Mouse (Mus musculus): ENCODE data around the gene Cdkl1.

Cdkl1 gene

DNA sequence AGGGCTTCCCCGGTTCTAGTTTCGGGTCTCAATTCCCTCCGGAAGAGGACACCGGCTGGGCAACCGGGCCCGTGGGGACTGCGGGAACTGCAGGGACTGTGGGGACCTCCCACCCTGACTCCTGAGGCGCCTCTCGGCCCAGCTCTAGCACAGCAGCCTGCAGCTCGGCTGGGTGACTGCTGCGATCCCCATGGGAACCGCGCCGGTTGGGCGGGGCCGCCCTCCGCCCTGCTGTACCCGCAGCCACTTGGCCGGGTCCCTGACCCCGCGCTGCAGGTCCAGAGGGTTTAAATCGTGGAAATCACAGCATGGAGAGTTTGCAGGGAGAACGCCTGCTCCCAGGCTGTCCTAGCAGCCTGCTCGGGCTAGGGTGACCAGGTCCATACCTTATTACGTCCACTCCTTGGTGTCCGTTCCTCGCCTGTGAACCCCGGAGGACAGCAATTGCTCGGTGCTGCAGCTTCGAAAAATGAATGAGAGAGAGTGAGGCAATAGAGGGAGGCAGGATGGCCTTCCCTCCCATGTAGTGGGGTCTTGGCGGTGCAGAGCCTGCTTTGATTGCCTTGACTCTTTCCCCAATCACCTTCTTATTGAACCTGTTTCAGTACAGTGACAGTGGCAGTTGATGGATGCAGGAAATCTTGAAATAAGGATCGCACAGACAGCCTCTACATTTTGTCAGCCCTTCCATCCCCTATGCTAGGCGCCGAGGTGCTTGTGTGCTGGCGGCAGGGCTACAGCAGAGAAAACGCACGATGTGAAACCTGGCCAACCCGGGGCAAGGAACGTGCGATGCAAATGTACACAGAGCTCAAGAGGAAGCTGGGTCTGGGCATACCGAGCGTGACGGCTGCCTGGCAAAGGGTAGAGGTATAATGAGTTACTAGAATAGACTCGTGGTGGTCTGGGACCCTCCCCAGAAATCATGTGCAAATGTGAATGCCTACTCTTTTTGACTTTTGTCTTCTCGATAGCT lies at the start of gene Cdkl1:
Gene Cdkl1, minus strand, starts transcription at position 738 of the 976 bp plus-strand sequence.
- peak; percentile 49 for DNase-seq (ENCODE audit: low spot score)

GRCm38 (mm10) chr12:69838376-69838775 lies 47.3 kb upstream of the Cdkl1 start:
- no peak for DNase-seq (ENCODE audit: low spot score)

GRCm38 (mm10) chr12:69833982-69834604 lies 43.0 kb upstream of the Cdkl1 start:
- no peak for DNase-seq (ENCODE audit: low spot score)

- DNase-seq (ENCODE audit: low spot score): no peak
Measured at GRCm38 (mm10) chr12:69831239-69831910, 40.3 kb upstream of the Cdkl1 start.

GRCm38 (mm10) chr12:69828214-69828613 lies 37.1 kb upstream of the Cdkl1 start:
- DNase-seq (ENCODE audit: low spot score): no peak

DNA sequence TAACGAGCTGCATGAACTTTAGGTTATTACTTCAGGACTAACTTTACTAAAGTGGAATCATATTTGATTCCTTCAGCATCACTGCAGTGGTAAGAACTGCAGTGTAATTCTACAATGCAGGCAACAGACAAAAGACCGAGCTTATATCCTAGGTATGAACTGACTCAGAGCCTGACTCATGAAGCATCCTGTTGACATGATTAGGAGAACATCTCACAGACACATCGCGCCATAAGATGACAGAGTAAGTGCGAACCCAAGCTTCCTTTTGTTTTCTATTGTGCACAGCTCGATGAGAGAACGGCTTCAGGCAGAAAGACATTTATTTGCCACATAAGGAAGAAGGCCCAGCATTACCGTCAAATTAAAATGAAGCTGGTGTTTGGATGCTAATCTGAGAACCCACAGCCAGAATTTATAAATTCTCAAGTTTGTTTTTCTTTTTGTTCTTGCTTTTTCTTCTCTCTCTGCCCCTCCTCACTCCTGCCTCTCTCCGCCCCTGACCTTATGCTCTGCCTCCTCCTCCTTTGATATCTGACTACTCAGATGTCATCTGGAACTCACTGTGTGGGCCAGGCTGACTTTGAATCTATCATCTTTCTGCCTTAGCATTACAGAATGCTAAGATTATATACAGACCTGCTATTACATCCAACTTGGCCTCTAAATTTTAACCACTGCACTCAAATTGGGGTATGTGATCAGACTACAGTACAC lies 34.0 kb upstream of the Cdkl1 start:
- DNase-seq (ENCODE audit: low spot score): no peak

DNA sequence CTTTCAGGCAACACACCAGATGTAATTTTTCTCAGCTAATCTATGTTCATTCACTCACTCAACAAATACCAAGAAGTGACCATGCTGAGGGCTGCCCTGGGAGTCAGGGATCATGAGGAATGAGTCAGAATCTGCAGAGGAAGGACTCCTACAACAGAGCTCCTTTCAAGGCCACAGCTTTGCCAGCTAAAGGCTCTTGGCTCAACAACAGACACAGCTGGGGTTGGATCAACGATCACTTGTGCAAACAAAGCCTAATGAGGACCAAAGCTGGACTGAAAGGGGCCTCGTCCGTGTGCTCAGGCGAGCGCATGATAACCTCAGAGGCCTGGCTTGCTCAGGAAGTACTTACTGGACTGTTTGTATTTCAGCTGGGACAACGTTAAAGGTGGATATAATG lies 23.2 kb upstream of the Cdkl1 start:
- no peak for DNase-seq (ENCODE audit: low spot score)

- no peak for DNase-seq (ENCODE audit: low spot score)
Measured at GRCm38 (mm10) chr12:69813596-69813995, 22.5 kb upstream of the Cdkl1 start.

DNA sequence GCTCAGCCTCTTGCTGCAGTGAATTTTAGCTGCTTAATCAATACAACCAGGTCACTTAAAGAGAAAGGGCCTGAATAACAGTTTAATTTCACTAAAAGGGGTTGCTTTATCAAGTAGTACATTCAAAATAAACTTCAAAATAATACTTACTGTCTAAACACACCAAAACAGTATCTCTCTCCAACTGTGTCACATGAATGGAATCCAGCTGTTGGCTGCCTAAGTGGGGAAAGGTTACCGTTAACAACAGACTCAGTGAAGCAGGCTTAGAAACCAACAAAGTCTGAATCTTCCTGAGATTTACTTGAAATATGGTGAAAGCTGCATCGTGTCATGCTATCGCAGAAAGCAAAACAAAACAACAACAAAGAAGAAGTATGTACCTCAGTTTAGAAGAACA lies 21.9 kb upstream of the Cdkl1 start:
- DNase-seq (ENCODE audit: low spot score): no peak

- no peak for DNase-seq (ENCODE audit: low spot score)
Measured at GRCm38 (mm10) chr12:69811976-69812375, 20.9 kb upstream of the Cdkl1 start.

DNA sequence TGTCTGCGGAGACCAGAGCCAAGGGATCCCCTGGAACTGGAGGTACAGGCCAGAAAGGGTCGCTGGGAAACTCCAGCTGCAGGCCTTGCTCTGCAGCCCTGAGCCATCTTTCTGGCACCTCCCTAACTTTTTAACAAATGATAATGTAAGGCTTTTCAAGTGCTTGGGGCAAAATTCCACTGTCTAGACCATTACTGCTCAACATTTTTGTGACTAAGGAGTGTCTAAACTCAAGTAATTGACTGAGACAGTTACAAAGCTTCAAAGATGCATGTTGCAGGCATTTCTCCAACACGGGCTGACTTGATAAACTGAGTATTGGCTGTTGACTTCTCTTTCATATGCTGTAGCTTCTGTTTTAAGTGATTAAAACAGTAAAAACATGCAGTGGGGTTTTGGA lies 18.4 kb upstream of the Cdkl1 start:
- no peak for DNase-seq (ENCODE audit: low spot score)

DNA sequence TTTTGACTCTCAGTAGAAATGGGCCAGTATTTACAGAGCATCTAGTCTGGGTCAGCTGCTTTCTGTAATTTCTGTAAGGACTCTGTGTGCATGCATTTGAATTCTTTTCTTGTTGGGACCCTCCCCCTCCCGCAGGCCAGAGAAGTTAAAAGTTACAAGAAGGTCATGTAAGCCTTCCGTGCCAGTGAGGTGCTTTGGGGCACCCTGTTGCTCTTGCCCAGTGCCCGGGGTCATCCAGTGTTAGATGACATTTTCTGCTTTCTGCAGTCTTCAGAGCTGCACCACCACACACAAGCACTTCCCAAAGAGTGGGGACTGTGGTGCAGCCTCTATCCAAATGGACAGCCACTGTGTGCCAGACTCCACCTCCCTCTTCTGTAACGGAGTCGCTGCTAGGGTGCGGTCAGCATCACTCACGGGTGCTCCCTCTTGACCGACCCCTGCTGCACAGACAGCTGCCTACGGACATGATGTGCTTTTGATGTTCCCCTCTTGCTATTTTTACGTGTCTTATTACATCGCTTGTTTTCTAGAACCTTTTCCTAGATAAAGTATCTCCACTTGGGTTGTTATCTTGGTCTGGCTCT lies 16.4 kb upstream of the Cdkl1 start:
- no peak for DNase-seq (ENCODE audit: low spot score)

GRCm38 (mm10) chr12:69805148-69805547 lies 14.1 kb upstream of the Cdkl1 start:
- no peak for DNase-seq (ENCODE audit: low spot score)

DNA sequence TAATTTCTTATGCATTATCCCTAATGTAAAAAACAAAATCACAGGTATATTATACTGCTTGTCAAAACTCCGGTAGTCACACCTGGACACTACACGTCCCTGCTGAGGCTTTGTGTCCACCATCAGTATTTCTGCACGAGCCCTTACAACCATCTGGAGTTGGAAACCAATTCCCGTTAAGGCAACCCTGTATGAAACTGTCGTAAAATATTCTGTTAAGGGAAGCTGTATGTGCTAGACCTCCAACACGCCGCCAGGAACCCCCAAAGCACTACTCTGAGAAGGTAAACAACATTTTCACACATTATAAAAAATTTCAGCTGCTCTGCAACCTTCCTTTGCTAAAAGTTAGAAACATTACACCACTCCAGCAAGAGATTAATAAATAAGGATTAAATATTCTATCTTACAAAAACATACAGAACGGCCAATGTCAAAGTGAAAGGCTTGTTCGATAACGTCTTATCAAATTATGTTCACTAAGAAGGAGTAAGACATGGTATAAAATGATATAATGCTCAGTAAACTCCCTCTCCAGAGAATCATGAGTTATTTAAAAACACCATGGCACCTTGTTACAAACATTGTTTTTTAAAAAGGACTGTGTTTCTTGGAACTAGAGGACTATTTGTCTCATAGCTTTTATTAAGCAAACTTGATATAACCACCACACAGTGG lies 13.5 kb upstream of the Cdkl1 start:
- no peak for DNase-seq (ENCODE audit: low spot score)

DNA sequence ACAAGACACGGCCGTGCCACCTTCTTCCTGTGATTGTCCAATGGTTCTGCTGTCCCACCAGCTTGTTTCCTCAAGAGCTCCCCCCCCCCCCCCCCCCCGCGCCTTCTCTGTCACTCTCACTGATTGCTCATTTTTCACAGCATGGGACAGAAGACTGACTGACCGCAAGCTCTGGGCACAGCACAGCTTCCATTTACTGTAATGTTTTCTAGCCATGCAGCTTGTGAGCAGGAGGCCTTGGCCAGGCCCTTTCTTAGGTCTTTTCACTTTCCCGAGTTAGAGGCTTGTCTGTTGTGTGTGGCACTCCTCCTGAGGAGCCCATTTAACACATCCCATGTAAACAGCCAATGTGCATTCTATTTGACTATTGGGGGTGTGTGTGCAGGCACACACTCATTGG lies 12.1 kb upstream of the Cdkl1 start:
- no peak for DNase-seq (ENCODE audit: low spot score)

DNA sequence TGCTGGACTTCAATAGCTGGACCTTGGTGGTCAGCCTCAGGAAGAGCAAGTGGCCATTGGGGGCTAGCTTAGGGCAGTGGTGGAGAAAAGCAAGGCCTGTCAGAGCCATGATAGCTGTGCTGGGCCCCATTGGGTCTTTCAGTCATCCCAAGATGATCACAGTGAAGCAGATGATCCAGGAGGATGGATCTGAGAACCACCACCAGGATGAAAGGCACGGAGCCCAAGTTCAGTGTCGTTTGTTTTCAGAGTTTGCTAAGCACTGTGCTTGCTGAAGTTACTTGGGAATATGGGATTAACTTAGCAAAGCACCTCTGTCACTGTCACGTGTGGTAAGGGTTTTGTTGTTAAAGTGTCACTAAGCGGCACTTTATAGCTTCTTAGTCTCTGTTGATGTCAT lies 9.5 kb upstream of the Cdkl1 start:
- no peak for DNase-seq (ENCODE audit: low spot score)

GRCm38 (mm10) chr12:69796311-69796710 lies 5.2 kb upstream of the Cdkl1 start:
- DNase-seq (ENCODE audit: low spot score): no peak

- DNase-seq (ENCODE audit: low spot score): no peak
Measured at GRCm38 (mm10) chr12:69789766-69790529, 1.1 kb downstream of the Cdkl1 start.

DNA sequence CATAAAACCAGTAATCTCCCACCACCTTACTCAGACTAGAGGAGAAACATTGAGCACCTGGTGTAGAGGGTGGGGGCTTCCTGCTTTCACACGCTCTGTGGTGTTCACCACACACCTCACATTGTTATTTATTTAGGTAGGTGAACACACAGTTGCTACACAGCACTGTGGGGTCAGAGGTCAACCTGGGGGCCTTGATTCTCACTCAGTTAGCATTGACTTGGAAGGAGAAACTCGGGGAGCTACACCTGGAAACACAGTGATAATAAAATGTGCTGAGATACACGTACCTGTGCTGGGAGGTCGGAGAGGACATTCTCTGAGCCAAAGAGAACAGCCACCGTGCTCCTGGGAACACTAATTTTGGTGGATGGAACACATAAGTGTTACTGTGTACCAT lies 2.7 kb downstream of the Cdkl1 start:
- DNase-seq (ENCODE audit: low spot score): no peak

GRCm38 (mm10) chr12:69785471-69785870 lies 5.6 kb downstream of the Cdkl1 start:
- DNase-seq (ENCODE audit: low spot score): no peak

Data from c-Kit-positive CD71-positive TER-119-positive erythroid progenitor cells, embryonic 14.5 days (primary cell).